Mouse (Mus musculus) liver, embryonic 11.5 days (tissue): ENCODE measurements around the gene Wdr49. TPM values are rescaled to one million over a fixed set of nuclear protein-coding genes. Genes with fewer than 3 reads are reported as not detected.
A peak's percentile ranks its signal among the peaks of the same experiment; 100 is the strongest.
"Not testable (repeated sequence)": the region's sequence is repeated elsewhere in the genome, so short reads cannot be mapped to it uniquely, and the experiment has no call there.

Experiments
- ATAC-seq: fragments of 200-750 bp; cut with Nextera tagmentation; replicated peaks from 2 replicates; pipeline ENCODE4 v1.8.0; 2017; ENCODE audit warnings: moderate number of reproducible peaks, mild to moderate bottlenecking, moderate TSS enrichment, moderate library complexity; ENCODE audit not compliant: low FRiP score
- DNase-seq: peaks from one replicate; pipeline ENCODE4 v3.0.0-alpha.2; 2017; ENCODE audit warnings: low spot score
- H3K27ac ChIP-seq: fragments of 300-500 bp; sonication (generic); 2 replicates; pipeline ENCODE4 v1.5.1; 2014; ENCODE audit warnings: mild to moderate bottlenecking, low read depth, low read length, control low read depth
- H3K27me3 ChIP-seq: fragments of 300-500 bp; sonication (generic); replicated peaks from 2 replicates; pipeline ENCODE4 v1.6.1; 2014; ENCODE audit warnings: low read length, mixed read lengths; ENCODE audit not compliant: control insufficient read depth, insufficient read depth
- H3K36me3 ChIP-seq: fragments of 300-500 bp; sonication (generic); 2 replicates; pipeline ENCODE4 v1.6.1; 2014; ENCODE audit warnings: mild to moderate bottlenecking, low read length, moderate library complexity, mixed read lengths; ENCODE audit not compliant: control insufficient read depth, insufficient read depth
- H3K4me1 ChIP-seq: fragments of 300-500 bp; sonication (generic); replicated peaks from 2 replicates; pipeline ENCODE4 v1.6.1; 2014; ENCODE audit warnings: low read length, mixed read lengths; ENCODE audit not compliant: control insufficient read depth, insufficient read depth
- H3K4me2 ChIP-seq: fragments of 300-500 bp; sonication (generic); 2 replicates; pipeline ENCODE4 v1.6.1; 2014; ENCODE audit warnings: mild to moderate bottlenecking, control low read depth, moderate library complexity
- H3K4me3 ChIP-seq: fragments of 300-500 bp; sonication (generic); 2 replicates; pipeline ENCODE4 v1.5.1; 2014; ENCODE audit warnings: low read depth, low read length, control low read depth
- H3K9ac ChIP-seq: fragments of 300-500 bp; sonication (generic); 2 replicates; pipeline ENCODE4 v1.6.1; 2014; ENCODE audit warnings: low read depth, low read length, control low read depth
- H3K9me3 ChIP-seq: fragments of 300-500 bp; sonication (generic); 2 replicates; pipeline ENCODE4 v1.6.1; 2016; ENCODE audit warnings: low read length, inconsistent platforms, mixed read lengths; ENCODE audit not compliant: control insufficient read depth
- WGBS: fragments of 180-500 bp; shearing (Covaris S2); extraction: QIAGEN DNeasy Blood & Tissue Kit; methylation state at CpG from one replicate; pipeline ENCODE4 v1.1.7; 2014; 5-methylcytosine and 5-hydroxymethylcytosine counted together
- polyA plus RNA-seq: library from polyadenylated mRNA; unstranded; fragments of >200 nt; fragmentation: Nextera tagmentation; extraction: Ambion mirVana; gene quantifications from 2 replicates; pipeline ENCODE4 v1.2.1, GENCODE M21; 2014

Gene Wdr49
- polyA plus RNA-seq, 1 experiment from 2014 or later: not detected

DNA sequence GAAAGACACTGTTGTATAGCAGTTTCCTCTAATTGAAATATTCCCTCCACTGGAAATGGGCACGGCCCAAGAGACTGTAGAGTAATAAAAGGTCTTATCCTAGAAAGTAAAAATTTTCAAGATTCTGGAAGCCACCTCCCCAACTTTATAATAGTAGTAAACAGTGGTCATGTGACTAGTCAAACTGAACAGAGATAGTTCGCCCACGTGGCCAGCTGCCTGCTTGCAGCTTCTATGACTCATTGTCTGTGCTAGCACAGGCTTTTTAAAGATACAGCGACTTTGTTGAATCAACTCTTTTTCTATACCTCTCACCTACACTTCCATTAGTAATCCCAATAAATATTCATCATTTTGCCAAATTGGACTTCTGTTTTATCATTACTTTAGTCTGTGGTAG is 161.0 kb downstream of the Wdr49 start:
- H3K4me3 ChIP-seq: no peak overlapping the region
- H3K27ac ChIP-seq: no peak overlapping the region
- no peak overlapping the region for H3K9ac ChIP-seq
- H3K4me2 ChIP-seq: no peak overlapping the region
- no peaks in the 10 kb centered on the region for H3K9me3 ChIP-seq
- no peak for DNase-seq
- H3K36me3 ChIP-seq: no peaks in the 10 kb centered on the region
- WGBS: 69% methylated on average over 4 of the region's 4 CpGs
- no peak for ATAC-seq
- no peaks in the 10 kb centered on the region for H3K27me3 ChIP-seq
- H3K4me1 ChIP-seq: no peaks in the 10 kb centered on the region

GRCm38 (mm10) chr3:75308861-75309260 is 173.1 kb downstream of the Wdr49 start:
- H3K4me2 ChIP-seq: no peak overlapping the region
- no peak overlapping the region for H3K4me3 ChIP-seq
- DNase-seq: no peak
- no peak overlapping the region for H3K27ac ChIP-seq
- H3K4me1 ChIP-seq: no peaks in the 10 kb centered on the region
- H3K27me3 ChIP-seq: no peaks in the 10 kb centered on the region
- no peak for ATAC-seq
- 84% methylated on average over 4 of the region's 4 CpGs for WGBS
- no peak overlapping the region for H3K9ac ChIP-seq
- H3K36me3 ChIP-seq: no peaks in the 10 kb centered on the region
- H3K9me3 ChIP-seq: no peaks in the 10 kb centered on the region

GRCm38 (mm10) chr3:75308228-75308627 is 173.7 kb downstream of the Wdr49 start:
- Histone ChIP-seq H3K9me3 (no peaks in the 10 kb centered on the region), H3K27ac (no peak overlapping the region), H3K9ac (no peak overlapping the region), H3K4me3 (no peak overlapping the region), H3K4me1 (no peaks in the 10 kb centered on the region), H3K27me3 (no peaks in the 10 kb centered on the region), H3K4me2 (no peak overlapping the region), H3K36me3 (no peaks in the 10 kb centered on the region)
- 53% methylated on average over 3 of the region's 3 CpGs for WGBS
- DNase-seq: no peak
- peak; percentile 57; the same call in 1 of the 2 replicates for ATAC-seq

- no peaks in the 10 kb centered on the region for H3K9me3 ChIP-seq
- 88% methylated on average over 3 of the region's 3 CpGs for WGBS
- H3K4me3 ChIP-seq: no peak overlapping the region
- H3K4me1 ChIP-seq: no peaks in the 10 kb centered on the region
- ATAC-seq (no peak), DNase-seq (no peak)
- no peaks in the 10 kb centered on the region for H3K36me3 ChIP-seq
- H3K27me3 ChIP-seq: no peaks in the 10 kb centered on the region
- H3K4me2 ChIP-seq: no peak overlapping the region
- H3K9ac ChIP-seq: no peak overlapping the region
- H3K27ac ChIP-seq: no peak overlapping the region
Measured at GRCm38 (mm10) chr3:75305584-75305983, 176.4 kb downstream of the Wdr49 start.

DNA sequence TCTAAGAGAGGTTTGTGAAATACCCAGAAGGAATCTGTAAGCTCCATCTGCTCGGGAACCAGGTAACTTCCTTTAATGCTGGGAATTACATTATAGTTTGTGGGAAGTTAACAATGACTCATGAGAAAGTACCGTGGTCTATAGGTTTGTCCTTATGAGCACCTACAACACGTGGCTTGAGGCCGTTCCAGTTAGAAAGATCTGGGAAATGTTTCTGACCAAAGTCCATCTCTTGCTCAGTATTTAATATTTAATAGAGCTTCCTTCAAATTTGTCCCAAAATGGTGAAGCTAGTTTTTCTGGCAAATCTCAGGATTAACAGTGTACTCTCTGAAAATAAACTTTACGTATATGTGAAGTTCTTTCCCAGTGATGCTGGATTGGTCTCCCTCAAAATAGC is 177.3 kb downstream of the Wdr49 start:
- Histone ChIP-seq H3K27ac (no peak overlapping the region), H3K4me1 (no peaks in the 10 kb centered on the region), H3K4me2 (no peak overlapping the region), H3K4me3 (no peak overlapping the region), H3K9ac (no peak overlapping the region), H3K36me3 (no peaks in the 10 kb centered on the region), H3K27me3 (no peaks in the 10 kb centered on the region), H3K9me3 (no peaks in the 10 kb centered on the region)
- no peak for ATAC-seq
- DNase-seq: no peak
- 85% methylated on average over 5 of the region's 5 CpGs for WGBS

- H3K36me3 ChIP-seq: no peaks in the 10 kb centered on the region
- no peak overlapping the region for H3K4me3 ChIP-seq
- no peak overlapping the region for H3K27ac ChIP-seq
- H3K9me3 ChIP-seq: no peaks in the 10 kb centered on the region
- WGBS: 79% methylated on average over 2 of the region's 2 CpGs
- ATAC-seq: no peak
- H3K4me1 ChIP-seq: no peaks in the 10 kb centered on the region
- no peaks in the 10 kb centered on the region for H3K27me3 ChIP-seq
- no peak overlapping the region for H3K4me2 ChIP-seq
- DNase-seq: no peak
- no peak overlapping the region for H3K9ac ChIP-seq
Measured at GRCm38 (mm10) chr3:75301072-75301471, 180.9 kb downstream of the Wdr49 start.

DNA sequence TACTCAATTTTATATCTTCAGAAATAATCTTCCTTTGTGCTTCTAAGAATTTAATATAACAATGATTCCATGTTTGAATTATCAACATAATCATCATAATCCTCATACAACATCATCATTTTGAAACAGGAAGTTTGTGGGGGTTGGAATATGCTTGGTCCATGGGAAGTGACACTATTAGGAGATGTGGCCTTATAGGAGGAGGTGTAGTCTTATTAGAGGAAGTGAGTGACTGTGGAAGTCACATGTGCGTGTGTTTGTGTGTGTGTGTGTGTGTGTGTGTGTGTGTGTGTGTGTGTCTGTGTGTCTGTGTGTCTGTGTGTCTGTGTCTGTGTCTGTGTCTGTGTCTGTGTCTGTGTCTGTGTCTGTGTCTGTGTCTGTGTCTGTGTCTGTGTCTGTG is 182.5 kb downstream of the Wdr49 start:
- H3K36me3 ChIP-seq, H3K4me2 ChIP-seq, H3K27me3 ChIP-seq, ATAC-seq, DNase-seq, H3K9ac ChIP-seq, H3K4me1 ChIP-seq, H3K4me3 ChIP-seq, H3K9me3 ChIP-seq, H3K27ac ChIP-seq: not testable (repeated sequence)
- 78% methylated on average over 1 of the region's 1 CpGs for WGBS

GRCm38 (mm10) chr3:75297758-75298111 is 184.2 kb downstream of the Wdr49 start:
- 53% methylated on average over 3 of the region's 3 CpGs for WGBS
- H3K9ac ChIP-seq: no peak overlapping the region
- no peaks in the 10 kb centered on the region for H3K4me1 ChIP-seq
- H3K9me3 ChIP-seq: no peaks in the 10 kb centered on the region; the same call in 1 of the 2 replicates
- H3K27me3 ChIP-seq: no peaks in the 10 kb centered on the region
- ATAC-seq (no peak), DNase-seq (no peak)
- H3K4me3 ChIP-seq: no peak overlapping the region
- H3K4me2 ChIP-seq: no peak overlapping the region
- no peak overlapping the region for H3K27ac ChIP-seq
- H3K36me3 ChIP-seq: no peaks in the 10 kb centered on the region

DNA sequence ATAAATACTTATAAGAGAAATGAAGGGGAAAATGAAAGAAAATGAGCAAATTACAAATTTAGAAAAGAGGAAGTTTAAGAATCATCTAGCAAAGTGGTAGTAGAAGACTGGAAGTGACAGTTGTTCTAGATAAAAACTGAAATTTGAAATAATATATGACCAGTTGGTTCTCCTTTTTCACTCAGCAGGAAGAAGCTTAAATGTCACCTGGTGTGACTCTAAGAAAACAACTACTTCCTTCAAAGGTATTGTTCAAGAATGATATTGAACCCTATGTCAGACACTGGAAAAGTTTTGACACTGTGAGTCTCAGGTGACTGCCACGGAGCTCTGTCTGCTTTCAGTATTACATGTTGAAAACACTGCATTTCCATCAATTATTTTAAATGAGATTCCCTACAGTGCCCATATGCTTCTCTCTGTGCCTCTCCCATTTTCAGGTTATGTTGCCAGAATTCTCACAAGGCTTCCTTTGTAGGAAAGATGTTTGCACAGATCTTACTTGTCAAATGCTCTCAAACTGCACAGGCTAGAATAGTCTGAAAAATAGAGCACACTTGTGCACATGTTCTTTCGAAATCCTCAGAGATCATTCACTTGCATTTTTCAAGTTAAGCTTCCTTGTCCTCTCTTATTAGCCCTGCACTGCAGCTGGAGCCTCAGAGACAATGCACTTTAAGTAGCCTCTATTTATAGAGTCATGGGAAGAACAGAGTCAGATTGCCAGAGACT is 184.8 kb downstream of the Wdr49 start:
- Histone ChIP-seq H3K4me2 (no peak overlapping the region), H3K4me1 (no peaks in the 10 kb centered on the region), H3K9me3 (no peaks in the 10 kb centered on the region; the same call in 1 of the 2 replicates), H3K27ac (no peak overlapping the region), H3K9ac (no peak overlapping the region), H3K36me3 (no peaks in the 10 kb centered on the region), H3K4me3 (no peak overlapping the region), H3K27me3 (no peaks in the 10 kb centered on the region)
- ATAC-seq (no peak), DNase-seq (no peak)
- WGBS: 70% methylated on average over 2 of the region's 2 CpGs
